Mouse (Mus musculus) neural tube, embryonic 13.5 days (tissue): Measurements from ENCODE around the gene Slc6a8. TPM values are rescaled to one million over a fixed set of nuclear protein-coding genes. Genes with fewer than 3 reads are reported as not detected.

Experiments
- ATAC-seq: fragments of 200-750 bp; cut with Nextera tagmentation; 2 replicates; pipeline ENCODE4 v1.8.0; 2017; ENCODE audit warnings: low read depth, mild to moderate bottlenecking, moderate TSS enrichment, moderate library complexity
- H3K27ac ChIP-seq: fragments of 300-500 bp; sonication (generic); replicated peaks from 2 replicates; pipeline ENCODE4 v1.5.1; 2015; ENCODE audit warnings: moderate library complexity, mild to moderate bottlenecking, inconsistent platforms
- H3K27me3 ChIP-seq: fragments of 300-500 bp; sonication (generic); 2 replicates; pipeline ENCODE4 v1.6.1; 2015; ENCODE audit warnings: mild to moderate bottlenecking, inconsistent platforms
- H3K36me3 ChIP-seq: fragments of 300-500 bp; sonication (generic); 2 replicates; pipeline ENCODE4 v1.6.1; 2015; ENCODE audit warnings: mild to moderate bottlenecking, inconsistent platforms
- H3K4me1 ChIP-seq: fragments of 300-500 bp; sonication (generic); replicated peaks from 2 replicates; pipeline ENCODE4 v1.6.1; 2015; ENCODE audit warnings: inconsistent platforms
- H3K4me2 ChIP-seq: fragments of 300-500 bp; sonication (generic); 2 replicates; pipeline ENCODE4 v1.6.1; 2015; ENCODE audit warnings: inconsistent platforms, mild to moderate bottlenecking, moderate library complexity
- H3K4me3 ChIP-seq: fragments of 300-500 bp; sonication (generic); 2 replicates; pipeline ENCODE4 v1.5.1; 2015; ENCODE audit warnings: mild to moderate bottlenecking, inconsistent platforms
- H3K9ac ChIP-seq: fragments of 300-500 bp; sonication (generic); 2 replicates; pipeline ENCODE4 v1.6.1; 2015; ENCODE audit warnings: moderate library complexity, mild to moderate bottlenecking, inconsistent platforms
- H3K9me3 ChIP-seq: fragments of 300-500 bp; sonication (generic); 2 replicates; pipeline ENCODE4 v1.6.1; 2016; ENCODE audit warnings: inconsistent platforms
- WGBS: fragments of 180-500 bp; shearing (Covaris S2); methylation state at CpG from one replicate; pipeline ENCODE4 v1.1.7; 2015; 5-methylcytosine and 5-hydroxymethylcytosine counted together
- polyA plus RNA-seq: library from polyadenylated mRNA; unstranded; fragments of >200 nt; fragmentation: Nextera tagmentation; extraction: Ambion mirVana; gene quantifications from 2 replicates; pipeline ENCODE4 v1.2.1, GENCODE M21; 2015

The Slc6a8 gene
- polyA plus RNA-seq, 1 experiment from 2014 or later: 7.7 TPM

- WGBS: 63% methylated on average over 13 of the region's 13 CpGs
- H3K27ac ChIP-seq: no peak overlapping the region
- H3K4me2 ChIP-seq: peak overlapping the region; percentile 63
- H3K4me3 ChIP-seq: peak overlapping the region; percentile 50
- peak overlapping the region; percentile 73 for H3K9ac ChIP-seq
- peaks cover 14% of the 10 kb centered on the region; the same call in 1 of the 2 replicates for H3K4me1 ChIP-seq
- ATAC-seq: peak; percentile 49
- H3K9me3 ChIP-seq: no peaks in the 10 kb centered on the region
- H3K27me3 ChIP-seq: no peaks in the 10 kb centered on the region
- no peaks in the 10 kb centered on the region for H3K36me3 ChIP-seq
Measured at GRCm38 (mm10) chrX:73658936-73659574, 13.9 kb upstream of the Slc6a8 start.

- H3K4me1 ChIP-seq: peaks cover 14% of the 10 kb centered on the region; the same call in 1 of the 2 replicates
- H3K36me3 ChIP-seq: no peaks in the 10 kb centered on the region
- H3K9ac ChIP-seq: peak within 1 kb of the TSS; percentile 73
- no peaks in the 10 kb centered on the region for H3K9me3 ChIP-seq
- peak within 1 kb of the TSS; percentile 50 for H3K4me3 ChIP-seq
- ATAC-seq: peak; percentile 80
- H3K27me3 ChIP-seq: no peaks in the 10 kb centered on the region
- H3K4me2 ChIP-seq: peak within 1 kb of the TSS; percentile 63
- WGBS: 23% methylated on average over 57 of the region's 57 CpGs
- peak within 1 kb of the TSS; percentile 59 for H3K27ac ChIP-seq
Measured at GRCm38 (mm10) chrX:73659575-73660283, 13.2 kb upstream of the Slc6a8 start, which contains the start of gene Pnck. Gene Pnck, minus strand, starts transcription at chrX:73660117.

GRCm38 (mm10) chrX:73660284-73660665 lies 12.7 kb upstream of the Slc6a8 start:
- WGBS: 63% methylated on average over 3 of the region's 3 CpGs
- ATAC-seq: peak; percentile 22; the same call in 1 of the 2 replicates
- peak overlapping the region; percentile 59 for H3K27ac ChIP-seq

GRCm38 (mm10) chrX:73663143-73663542 lies 9.8 kb upstream of the Slc6a8 start:
- H3K9me3 ChIP-seq: no peaks in the 10 kb centered on the region
- ATAC-seq: no peak
- no peak overlapping the region for H3K4me2 ChIP-seq

More at GRCm38 (mm10) chrX:73660284-73660665, 12.7 kb upstream of the Slc6a8 start:
- Histone ChIP-seq H3K4me3 (peak overlapping the region; percentile 50), H3K9me3 (no peaks in the 10 kb centered on the region), H3K4me2 (peak overlapping the region; percentile 63), H3K4me1 (peaks cover 14% of the 10 kb centered on the region; the same call in 1 of the 2 replicates), H3K9ac (peak overlapping the region; percentile 73), H3K36me3 (no peaks in the 10 kb centered on the region), H3K27me3 (no peaks in the 10 kb centered on the region)

GRCm38 (mm10) chrX:73672031-73672431 lies 919 bp upstream of the Slc6a8 start:
- peaks cover 25% of the 10 kb centered on the region for H3K4me1 ChIP-seq
- H3K27me3 ChIP-seq: no peaks in the 10 kb centered on the region
- H3K9me3 ChIP-seq: no peaks in the 10 kb centered on the region
- WGBS: 60% methylated on average over 4 of the region's 4 CpGs
- no peak overlapping the region for H3K27ac ChIP-seq
- no peak overlapping the region for H3K4me3 ChIP-seq
- peak; percentile 56 for ATAC-seq
- H3K9ac ChIP-seq: no peak overlapping the region
- no peak overlapping the region; the same call in 1 of the 2 replicates for H3K4me2 ChIP-seq
- H3K36me3 ChIP-seq: peaks cover 9% of the 10 kb centered on the region; the same call in 1 of the 2 replicates

More at GRCm38 (mm10) chrX:73663143-73663542, 9.8 kb upstream of the Slc6a8 start:
- Histone ChIP-seq H3K27me3 (no peaks in the 10 kb centered on the region), H3K36me3 (no peaks in the 10 kb centered on the region), H3K4me1 (peaks cover 14% of the 10 kb centered on the region; the same call in 1 of the 2 replicates), H3K27ac (no peak overlapping the region), H3K4me3 (no peak overlapping the region), H3K9ac (no peak overlapping the region)

- ATAC-seq: peak; percentile 32
- peak overlapping the region; percentile 85 for H3K9ac ChIP-seq
- peak overlapping the region; percentile 58 for H3K4me3 ChIP-seq
- peaks cover 25% of the 10 kb centered on the region for H3K4me1 ChIP-seq
- no peaks in the 10 kb centered on the region for H3K27me3 ChIP-seq
- H3K36me3 ChIP-seq: peaks cover 23% of the 10 kb centered on the region
- H3K27ac ChIP-seq: peak overlapping the region; percentile 64
- 20% methylated on average over 40 of the region's 42 CpGs for WGBS
- no peaks in the 10 kb centered on the region for H3K9me3 ChIP-seq
- peak overlapping the region; percentile 69 for H3K4me2 ChIP-seq
Measured at GRCm38 (mm10) chrX:73673619-73673967, 643 bp downstream of the Slc6a8 start.

GRCm38 (mm10) chrX:73673968-73674661 lies 1.2 kb downstream of the Slc6a8 start:
- Histone ChIP-seq H3K9me3 (no peaks in the 10 kb centered on the region), H3K36me3 (peaks cover 29% of the 10 kb centered on the region), H3K4me1 (peaks cover 25% of the 10 kb centered on the region), H3K27me3 (no peaks in the 10 kb centered on the region), H3K27ac (peak overlapping the region; percentile 64), H3K9ac (peak overlapping the region; percentile 85), H3K4me3 (peak overlapping the region; percentile 58), H3K4me2 (peak overlapping the region; percentile 69)
- 31% methylated on average over 20 of the region's 20 CpGs for WGBS
- peak; percentile 49 for ATAC-seq

GRCm38 (mm10) chrX:73675231-73675630 lies 2.3 kb downstream of the Slc6a8 start:
- Histone ChIP-seq H3K4me2 (peak overlapping the region; percentile 69), H3K4me1 (peaks cover 25% of the 10 kb centered on the region), H3K27me3 (no peaks in the 10 kb centered on the region), H3K9me3 (no peaks in the 10 kb centered on the region), H3K9ac (peak overlapping the region; percentile 85), H3K4me3 (peak overlapping the region; percentile 58), H3K27ac (no peak overlapping the region), H3K36me3 (peaks cover 40% of the 10 kb centered on the region)
- WGBS: 75% methylated on average over 2 of the region's 2 CpGs
- ATAC-seq: no peak

GRCm38 (mm10) chrX:73676668-73677067 lies 3.7 kb downstream of the Slc6a8 start:
- Histone ChIP-seq H3K9me3 (no peaks in the 10 kb centered on the region), H3K4me1 (peaks cover 25% of the 10 kb centered on the region), H3K27me3 (no peaks in the 10 kb centered on the region), H3K27ac (no peak overlapping the region), H3K4me2 (no peak overlapping the region), H3K36me3 (peaks cover 52% of the 10 kb centered on the region), H3K4me3 (no peak overlapping the region), H3K9ac (no peak overlapping the region)
- WGBS: 93% methylated on average over 4 of the region's 4 CpGs
- no peak for ATAC-seq

- H3K4me2 ChIP-seq: no peak overlapping the region
- no peak overlapping the region for H3K27ac ChIP-seq
- no peak for ATAC-seq
- no peak overlapping the region for H3K4me3 ChIP-seq
- 85% methylated on average over 2 of the region's 2 CpGs for WGBS
- H3K4me1 ChIP-seq: no peaks in the 10 kb centered on the region
- peaks cover 79% of the 10 kb centered on the region for H3K36me3 ChIP-seq
- H3K9ac ChIP-seq: no peak overlapping the region
- H3K9me3 ChIP-seq: no peaks in the 10 kb centered on the region
- H3K27me3 ChIP-seq: no peaks in the 10 kb centered on the region
Measured at GRCm38 (mm10) chrX:73684156-73684555, 11.2 kb downstream of the Slc6a8 start.

GRCm38 (mm10) chrX:73684978-73685377 lies 12.0 kb downstream of the Slc6a8 start:
- no peak for ATAC-seq
- Histone ChIP-seq H3K36me3 (peaks cover 73% of the 10 kb centered on the region), H3K4me1 (no peaks in the 10 kb centered on the region)

GRCm38 (mm10) chrX:73685629-73686028 lies 12.7 kb downstream of the Slc6a8 start:
- Histone ChIP-seq H3K9me3 (no peaks in the 10 kb centered on the region), H3K4me2 (no peak overlapping the region), H3K4me3 (no peak overlapping the region), H3K27ac (no peak overlapping the region), H3K4me1 (no peaks in the 10 kb centered on the region), H3K36me3 (peaks cover 67% of the 10 kb centered on the region), H3K9ac (no peak overlapping the region), H3K27me3 (no peaks in the 10 kb centered on the region)
- no peak for ATAC-seq
- WGBS: 53% methylated on average over 3 of the region's 3 CpGs

More at GRCm38 (mm10) chrX:73684978-73685377, 12.0 kb downstream of the Slc6a8 start:
- Histone ChIP-seq H3K4me3 (no peak overlapping the region), H3K9ac (no peak overlapping the region), H3K4me2 (no peak overlapping the region), H3K27ac (no peak overlapping the region), H3K9me3 (no peaks in the 10 kb centered on the region), H3K27me3 (no peaks in the 10 kb centered on the region)
